Mouse (Mus musculus) midbrain, embryonic 10.5 days (tissue): ENCODE results near the gene Tfdp1. TPM values are rescaled to one million over a fixed set of nuclear protein-coding genes. Genes with fewer than 3 reads are reported as not detected.

Experiments
- DNase-seq: peaks from one replicate; pipeline ENCODE4 v3.0.0-alpha.2; 2017; ENCODE audit warnings: low spot score
- H3K27ac ChIP-seq: fragments of 300-500 bp; sonication (generic); replicated peaks from 2 replicates; pipeline ENCODE4 v1.5.1; 2016; ENCODE audit warnings: mild to moderate bottlenecking
- H3K27me3 ChIP-seq: fragments of 300-500 bp; sonication (generic); 2 replicates; pipeline ENCODE4 v1.6.1; 2016; ENCODE audit warnings: low read depth, mild to moderate bottlenecking; ENCODE audit not compliant: poor library complexity, severe bottlenecking
- H3K36me3 ChIP-seq: fragments of 300-500 bp; sonication (generic); 2 replicates; pipeline ENCODE4 v1.6.1; 2016; ENCODE audit warnings: mild to moderate bottlenecking, moderate library complexity
- H3K4me1 ChIP-seq: fragments of 300-500 bp; sonication (generic); 2 replicates; pipeline ENCODE4 v1.6.1; 2016
- H3K4me3 ChIP-seq: fragments of 300-500 bp; sonication (generic); 2 replicates; pipeline ENCODE4 v1.5.1; 2016; ENCODE audit warnings: mild to moderate bottlenecking, moderate library complexity
- H3K9me3 ChIP-seq: fragments of 300-500 bp; sonication (generic); replicated peaks from 2 replicates; pipeline ENCODE4 v1.6.1; 2016; ENCODE audit warnings: mild to moderate bottlenecking
- WGBS: fragments of 180-500 bp; shearing (Covaris S2); methylation state at CpG from one replicate; pipeline ENCODE4 v1.1.7; 2016; 5-methylcytosine and 5-hydroxymethylcytosine counted together
- polyA plus RNA-seq: library from polyadenylated mRNA; unstranded; fragments of >200 nt; fragmentation: Nextera tagmentation; extraction: Ambion mirVana; gene quantifications from 2 replicates; pipeline ENCODE4 v1.2.1, GENCODE M21; 2016

Gene Tfdp1
- polyA plus RNA-seq = 184 and 201 TPM in 2 replicates

DNA sequence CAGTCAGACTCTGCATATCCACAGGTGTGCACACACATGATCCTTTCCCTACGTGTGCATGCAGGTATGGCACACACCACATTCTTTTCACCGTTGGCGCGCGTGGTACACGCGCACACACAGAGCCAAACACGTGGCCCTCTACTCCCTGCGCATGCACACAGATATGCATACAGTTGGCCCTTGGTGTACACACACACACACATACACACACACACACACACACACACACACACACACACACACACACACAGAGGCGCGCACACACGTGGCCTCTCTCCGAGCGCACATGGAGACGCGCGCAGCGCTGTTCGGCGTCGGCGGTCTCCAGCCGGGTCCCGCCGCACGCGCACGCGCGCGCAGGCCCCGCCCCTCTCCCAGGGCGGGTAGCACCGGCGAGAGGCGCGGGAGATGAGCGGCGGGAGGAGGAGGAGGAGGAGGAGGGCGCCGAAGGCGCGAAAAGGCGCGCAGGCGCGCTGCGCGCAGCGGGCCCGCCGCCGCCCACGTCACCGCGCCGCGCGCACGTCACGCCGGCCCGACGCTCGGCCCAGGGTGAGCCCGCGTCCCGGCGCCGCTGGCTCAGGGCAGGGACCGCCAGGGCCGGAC, at the start of gene Tfdp1:
TSS of gene Tfdp1 (plus strand) at position 497 of the 606 bp plus-strand sequence.
- 3% methylated on average over 47 of the region's 72 CpGs for WGBS
- peak; percentile 89 for DNase-seq
- Histone ChIP-seq H3K4me3 (peak within 1 kb of the TSS; percentile 94), H3K36me3 (peaks cover 33% of the 10 kb centered on the region), H3K27ac (peak within 1 kb of the TSS; percentile 96), H3K4me1 (peaks cover 33% of the 10 kb centered on the region), H3K27me3 (0 out of 2 replicates have a peak, but pooled peaks cover 6% of the 10 kb centered on the region), H3K9me3 (no peaks in the 10 kb centered on the region)

DNA sequence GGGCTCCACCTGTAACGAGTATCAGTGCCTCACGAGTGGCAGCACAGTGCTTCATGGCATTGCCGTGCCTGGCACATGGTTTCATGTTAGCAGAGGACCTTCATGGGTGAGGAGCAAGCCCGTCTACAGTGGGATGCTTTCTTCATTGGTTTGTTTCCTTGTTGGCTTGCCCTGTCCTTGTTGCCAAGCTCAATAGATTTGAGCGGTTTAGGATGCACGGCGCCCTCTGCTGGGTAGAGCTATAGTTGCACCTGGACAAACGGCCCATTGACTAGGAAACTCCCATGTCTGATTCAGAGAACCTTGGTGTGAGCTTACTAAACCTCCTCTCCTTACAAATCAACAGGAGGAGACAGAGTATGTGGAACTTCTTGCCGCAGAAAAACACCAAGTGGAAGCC, 46.2 kb upstream of the Tfdp1 start:
- peak; percentile 77 for DNase-seq
- WGBS = 28% methylated on average over 9 of the region's 9 CpGs
- peaks cover 16% of the 10 kb centered on the region for H3K4me1 ChIP-seq
- H3K27ac ChIP-seq = no peak overlapping the region
- no peaks in the 10 kb centered on the region for H3K27me3 ChIP-seq
- no peak overlapping the region for H3K4me3 ChIP-seq
- H3K36me3 ChIP-seq = peaks cover 57% of the 10 kb centered on the region
- H3K9me3 ChIP-seq = no peaks in the 10 kb centered on the region

- Histone ChIP-seq H3K9me3 (no peaks in the 10 kb centered on the region), H3K4me1 (peaks cover 11% of the 10 kb centered on the region), H3K36me3 (peaks cover 70% of the 10 kb centered on the region), H3K27ac (no peak overlapping the region), H3K4me3 (no peak overlapping the region), H3K27me3 (no peaks in the 10 kb centered on the region)
- no peak for DNase-seq
- WGBS = 94% methylated on average over 9 of the region's 9 CpGs
Measured at GRCm38 (mm10) chr8:13293677-13294470, 44.7 kb upstream of the Tfdp1 start.

GRCm38 (mm10) chr8:13299571-13299970, 39.0 kb upstream of the Tfdp1 start:
- no peak for DNase-seq
- Histone ChIP-seq H3K4me1 (no peaks in the 10 kb centered on the region), H3K36me3 (peaks cover 94% of the 10 kb centered on the region), H3K27me3 (no peaks in the 10 kb centered on the region), H3K9me3 (peaks cover 10% of the 10 kb centered on the region), H3K27ac (no peak overlapping the region), H3K4me3 (no peak overlapping the region)
- 97% methylated on average over 8 of the region's 8 CpGs for WGBS

GRCm38 (mm10) chr8:13301036-13301435, 37.5 kb upstream of the Tfdp1 start:
- Histone ChIP-seq H3K4me3 (no peak overlapping the region), H3K36me3 (peaks cover 94% of the 10 kb centered on the region), H3K4me1 (no peaks in the 10 kb centered on the region), H3K9me3 (peaks cover 10% of the 10 kb centered on the region), H3K27me3 (no peaks in the 10 kb centered on the region), H3K27ac (no peak overlapping the region)
- DNase-seq = no peak
- 95% methylated on average over 7 of the region's 7 CpGs for WGBS

DNA sequence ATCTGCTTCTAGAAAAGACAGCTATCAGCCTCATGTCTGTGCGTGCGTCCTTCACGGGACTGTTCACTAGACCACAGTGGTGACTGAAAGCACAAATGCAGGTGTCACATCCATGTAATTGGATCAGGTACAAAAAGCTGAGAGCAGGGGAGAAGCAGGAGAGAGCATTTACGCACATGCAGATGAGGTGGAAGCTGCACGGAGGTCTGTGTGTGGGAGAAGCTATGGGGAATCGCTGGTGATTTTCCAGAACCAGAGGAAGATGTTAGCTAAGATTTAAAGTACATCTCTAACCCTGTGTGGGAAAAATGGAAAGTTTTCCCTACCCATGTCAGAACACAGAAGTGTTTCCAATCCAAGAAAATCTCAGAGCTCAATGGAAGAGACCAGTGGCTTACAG, 33.1 kb upstream of the Tfdp1 start:
- WGBS = 91% methylated on average over 6 of the region's 6 CpGs
- no peak overlapping the region for H3K4me3 ChIP-seq
- peaks cover 80% of the 10 kb centered on the region for H3K36me3 ChIP-seq
- no peak for DNase-seq
- H3K27ac ChIP-seq = no peak overlapping the region
- no peaks in the 10 kb centered on the region for H3K4me1 ChIP-seq
- no peaks in the 10 kb centered on the region for H3K27me3 ChIP-seq
- no peaks in the 10 kb centered on the region for H3K9me3 ChIP-seq

GRCm38 (mm10) chr8:13305884-13306283, 32.7 kb upstream of the Tfdp1 start:
- Histone ChIP-seq H3K27me3 (no peaks in the 10 kb centered on the region), H3K4me1 (no peaks in the 10 kb centered on the region), H3K27ac (no peak overlapping the region), H3K36me3 (peaks cover 80% of the 10 kb centered on the region), H3K9me3 (no peaks in the 10 kb centered on the region), H3K4me3 (no peak overlapping the region)
- WGBS = 97% methylated on average over 4 of the region's 4 CpGs
- no peak for DNase-seq

DNA sequence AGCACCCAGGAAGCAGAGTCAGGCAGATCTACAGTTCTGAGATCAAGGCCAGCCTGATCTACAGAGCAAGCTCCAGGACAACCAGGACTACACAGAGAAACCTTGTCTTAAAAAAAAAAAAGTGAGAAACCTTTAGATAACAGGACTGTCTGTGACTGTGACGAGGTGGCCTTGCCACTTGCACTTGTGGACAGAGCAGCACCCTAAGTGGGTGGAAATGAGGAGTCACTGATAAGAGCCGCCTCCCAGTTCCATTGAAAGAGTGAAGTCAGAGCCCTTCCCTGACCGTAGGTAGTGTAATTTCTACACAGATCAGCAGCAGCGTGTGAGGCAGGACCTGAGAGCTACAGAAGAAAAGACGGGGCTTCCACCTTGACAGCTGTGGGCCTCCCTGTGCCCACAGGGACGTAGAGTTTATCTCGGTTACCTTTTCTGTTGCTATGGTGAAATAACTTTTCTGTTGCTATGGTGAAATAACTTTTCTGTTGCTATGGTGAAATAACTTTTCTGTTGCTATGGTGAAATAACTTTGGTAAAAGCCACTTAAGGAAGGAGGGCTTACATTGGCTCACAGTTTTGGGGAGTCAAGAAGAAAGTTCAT, 32.1 kb upstream of the Tfdp1 start:
- WGBS = 88% methylated on average over 7 of the region's 7 CpGs
- no peaks in the 10 kb centered on the region for H3K27me3 ChIP-seq
- H3K4me1 ChIP-seq = no peaks in the 10 kb centered on the region
- no peaks in the 10 kb centered on the region for H3K9me3 ChIP-seq
- H3K36me3 ChIP-seq = peaks cover 79% of the 10 kb centered on the region
- no peak for DNase-seq
- H3K27ac ChIP-seq = no peak overlapping the region
- H3K4me3 ChIP-seq = no peak overlapping the region

- Histone ChIP-seq H3K4me3 (no peak overlapping the region), H3K27ac (no peak overlapping the region), H3K4me1 (no peaks in the 10 kb centered on the region), H3K9me3 (no peaks in the 10 kb centered on the region), H3K36me3 (peaks cover 76% of the 10 kb centered on the region), H3K27me3 (no peaks in the 10 kb centered on the region)
- DNase-seq = no peak
- WGBS = 84% methylated on average over 9 of the region's 9 CpGs
Measured at GRCm38 (mm10) chr8:13306916-13307315, 31.6 kb upstream of the Tfdp1 start.

DNA sequence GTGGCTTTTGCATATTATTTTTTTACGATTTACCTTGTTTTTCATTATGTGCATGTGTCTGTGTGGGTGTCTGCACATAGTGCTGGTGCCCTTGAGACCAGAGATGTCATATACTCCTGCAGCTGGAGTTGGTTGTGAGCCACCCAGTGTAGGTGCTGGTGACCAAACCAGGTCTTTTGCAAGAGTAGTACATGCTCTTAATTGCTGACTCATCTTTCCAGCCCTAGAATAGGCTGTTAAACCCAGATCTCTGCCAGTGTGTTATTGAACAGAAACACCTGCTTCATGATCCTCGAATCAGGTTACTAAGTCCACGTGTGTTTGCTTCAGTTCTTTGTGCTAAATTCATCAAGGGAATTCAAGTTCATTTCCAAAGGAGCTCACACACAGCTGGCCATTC, 23.6 kb upstream of the Tfdp1 start:
- no peaks in the 10 kb centered on the region for H3K9me3 ChIP-seq
- H3K36me3 ChIP-seq = peaks cover 69% of the 10 kb centered on the region
- H3K4me3 ChIP-seq = no peak overlapping the region
- H3K4me1 ChIP-seq = no peaks in the 10 kb centered on the region
- no peak overlapping the region for H3K27ac ChIP-seq
- no peak for DNase-seq
- no peaks in the 10 kb centered on the region for H3K27me3 ChIP-seq
- 81% methylated on average over 3 of the region's 3 CpGs for WGBS

- H3K4me1 ChIP-seq = no peaks in the 10 kb centered on the region
- 94% methylated on average over 10 of the region's 10 CpGs for WGBS
- H3K36me3 ChIP-seq = peaks cover 63% of the 10 kb centered on the region
- DNase-seq = no peak
- no peak overlapping the region for H3K27ac ChIP-seq
- H3K4me3 ChIP-seq = no peak overlapping the region
- H3K27me3 ChIP-seq = no peaks in the 10 kb centered on the region
- H3K9me3 ChIP-seq = no peaks in the 10 kb centered on the region
Measured at GRCm38 (mm10) chr8:13316671-13317070, 21.9 kb upstream of the Tfdp1 start.

DNA sequence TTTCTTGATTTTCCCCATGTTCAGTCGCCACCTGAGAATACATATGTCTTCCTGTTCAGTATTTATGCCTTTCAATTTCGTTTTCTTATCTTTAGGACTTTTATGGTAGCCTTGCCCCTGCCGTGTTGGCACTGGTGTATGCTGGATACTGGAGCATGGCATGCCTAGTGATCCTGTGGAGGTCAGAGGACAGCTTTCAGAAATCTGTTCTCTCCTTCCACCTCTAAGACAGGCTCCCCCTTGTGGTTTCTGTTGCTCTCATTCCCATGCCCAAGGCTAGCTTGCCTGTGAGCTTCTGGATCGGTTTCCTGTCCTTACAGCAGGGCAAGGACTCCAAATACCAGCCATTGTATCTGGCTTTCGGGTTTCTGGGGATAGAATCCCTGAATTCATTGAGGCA, 12.0 kb upstream of the Tfdp1 start:
- no peak overlapping the region for H3K4me3 ChIP-seq
- DNase-seq = no peak
- peaks cover 6% of the 10 kb centered on the region for H3K36me3 ChIP-seq
- H3K27me3 ChIP-seq = peaks cover 19% of the 10 kb centered on the region; the same call in 1 of the 2 replicates
- H3K27ac ChIP-seq = no peak overlapping the region
- no peaks in the 10 kb centered on the region for H3K9me3 ChIP-seq
- H3K4me1 ChIP-seq = peaks cover 8% of the 10 kb centered on the region; the same call in 1 of the 2 replicates
- WGBS = 41% methylated on average over 5 of the region's 5 CpGs

DNA sequence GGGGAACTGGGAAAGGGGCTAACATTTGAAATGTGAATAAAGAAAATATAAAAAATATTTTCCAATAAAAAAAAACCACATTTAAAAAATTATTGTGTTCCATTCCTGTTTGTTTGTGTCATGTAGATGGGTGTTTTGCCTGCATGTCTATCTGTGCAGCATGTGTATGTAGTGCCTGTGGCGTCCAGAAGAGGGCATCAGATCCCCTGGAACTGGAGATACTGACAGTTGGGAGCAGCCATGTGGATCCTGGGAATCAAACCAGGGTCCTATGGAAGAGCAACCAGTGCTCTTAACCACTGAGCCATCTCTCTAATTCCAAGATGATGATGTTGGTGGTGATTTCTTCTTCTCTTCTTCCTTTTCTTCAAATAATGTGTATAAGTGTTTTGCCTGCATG, 3.9 kb upstream of the Tfdp1 start:
- no peak for DNase-seq
- no peak overlapping the region for H3K4me3 ChIP-seq
- H3K36me3 ChIP-seq = no peaks in the 10 kb centered on the region
- no peaks in the 10 kb centered on the region for H3K9me3 ChIP-seq
- WGBS = 51% methylated on average over 1 of the region's 1 CpGs
- peaks cover 13% of the 10 kb centered on the region for H3K4me1 ChIP-seq
- H3K27me3 ChIP-seq = 0 out of 2 replicates have a peak, but pooled peaks cover 6% of the 10 kb centered on the region
- no peak overlapping the region for H3K27ac ChIP-seq
